Mouse (Mus musculus): ENCODE results near the gene Olfr525. TPM values are rescaled to one million over a fixed set of nuclear protein-coding genes. Genes with fewer than 3 reads are reported as not detected.

Olfr525 gene
- not detected for polyA plus RNA-seq (2015; fragmentation: Illumina TruSeq; extraction: RNeasy Lipid Tissue Mini Kit (QIAGEN cat#74804); ENCODE audit: low read depth, low replicate concordance)

DNA sequence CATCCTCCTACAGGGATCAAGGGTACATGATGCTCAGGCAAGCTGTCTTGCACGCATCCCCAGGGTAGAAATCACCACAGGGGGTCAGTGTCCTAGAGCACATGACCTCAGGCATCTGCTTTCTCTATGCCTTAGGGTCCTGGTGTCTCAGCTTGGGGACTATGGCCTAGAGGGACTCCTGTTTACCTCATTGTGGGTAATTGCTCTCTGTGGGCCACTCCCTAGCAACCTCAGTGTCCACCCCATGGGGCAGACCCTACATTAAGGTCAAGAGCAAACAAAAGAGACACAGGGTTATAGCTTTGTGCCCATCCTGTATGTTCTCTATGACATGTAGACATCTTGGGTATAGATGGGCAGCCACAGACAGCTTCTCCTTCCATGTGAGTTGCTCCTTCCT lies at the start of gene Olfr525:
TSS of gene Olfr525 (plus strand) at position 301 of the 400 bp plus-strand sequence.

DNA sequence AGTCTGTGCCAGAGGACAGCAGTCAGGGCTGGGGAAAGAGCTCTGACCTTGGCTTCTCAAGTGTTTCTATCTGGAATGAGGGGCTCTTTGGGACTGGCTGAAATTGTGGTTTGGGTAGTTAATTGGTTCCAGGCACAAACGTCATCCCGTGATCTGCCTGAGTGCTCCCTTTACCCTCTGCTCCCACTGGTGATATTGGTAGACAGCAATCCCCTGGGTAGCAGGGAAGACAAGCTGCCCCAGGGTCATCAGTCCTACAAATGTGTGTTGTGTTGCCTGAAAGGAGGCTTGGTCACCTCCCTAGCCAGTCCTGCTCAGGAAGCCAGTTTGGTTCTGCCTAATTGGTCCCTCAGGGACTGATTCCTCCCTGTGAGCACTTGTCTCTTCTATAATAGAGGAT lies 13.1 kb downstream of the Olfr525 start, which contains the start of gene Olfr527:
TSS of gene Olfr527 (plus strand) at position 301 of the 400 bp plus-strand sequence.

DNA sequence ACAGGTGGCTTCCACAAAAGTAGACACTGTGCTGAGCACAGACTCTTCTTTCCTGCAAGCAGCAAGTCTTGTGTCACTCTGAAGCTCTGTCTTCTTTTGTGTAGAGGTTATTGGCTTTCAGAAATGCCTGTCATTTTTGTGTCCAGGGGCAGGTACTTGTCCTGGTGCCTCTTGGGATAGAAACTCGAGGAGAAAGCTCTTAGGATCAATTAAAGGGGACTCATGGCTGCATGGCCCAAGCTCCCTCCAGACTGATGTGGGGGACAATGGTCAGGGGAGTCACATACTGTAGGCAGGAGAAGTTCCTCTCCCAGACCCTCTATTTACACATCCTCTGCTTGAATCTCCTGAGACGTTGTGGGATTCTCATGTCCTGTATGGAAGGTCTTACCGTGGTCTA lies 40.9 kb downstream of the Olfr525 start, which contains the start of gene Olfr60:
TSS of gene Olfr60 (minus strand) at position 101 of the 400 bp plus-strand sequence.

DNA sequence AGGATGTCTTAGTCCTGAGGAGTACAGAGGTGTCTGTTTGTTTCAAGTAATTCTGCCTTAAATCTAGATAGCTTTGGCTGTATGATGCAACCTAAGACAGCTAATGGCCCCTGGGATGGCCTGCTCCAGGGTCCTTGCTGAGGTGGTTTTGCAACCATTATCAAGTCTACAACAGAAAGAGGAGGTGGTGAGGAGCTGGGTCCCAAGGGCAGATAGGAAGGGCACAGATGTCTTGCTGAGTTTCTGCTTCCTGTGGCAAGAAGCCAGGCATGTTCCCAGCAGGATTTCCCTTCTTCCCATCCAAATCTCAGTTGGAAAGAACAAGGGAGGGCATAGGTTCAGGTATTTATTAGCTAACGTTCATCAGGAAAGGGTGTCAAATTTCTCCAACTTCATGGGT lies 55.6 kb downstream of the Olfr525 start, which contains the start of gene Olfr530:
TSS of gene Olfr530 (minus strand) at position 101 of the 400 bp plus-strand sequence.

Other genes with a start within 250 kb of the Olfr525 start
- gene Caly, start 238.3 kb upstream of the Olfr525 start, polyA plus RNA-seq (2015; fragmentation: Illumina TruSeq; extraction: RNeasy Lipid Tissue Mini Kit (QIAGEN cat#74804); ENCODE audit: low read depth, low replicate concordance): 302 TPM
- gene Prap1, start 227.5 kb upstream of the Olfr525 start, polyA plus RNA-seq (2015; fragmentation: Illumina TruSeq; extraction: RNeasy Lipid Tissue Mini Kit (QIAGEN cat#74804); ENCODE audit: low read depth, low replicate concordance): not detected
- 83.3 TPM for gene Fuom, start 218.4 kb upstream of the Olfr525 start, polyA plus RNA-seq (2015; fragmentation: Illumina TruSeq; extraction: RNeasy Lipid Tissue Mini Kit (QIAGEN cat#74804); ENCODE audit: low read depth, low replicate concordance)
- 7.1 TPM for gene Paox, start 205.1 kb upstream of the Olfr525 start, polyA plus RNA-seq (2015; fragmentation: Illumina TruSeq; extraction: RNeasy Lipid Tissue Mini Kit (QIAGEN cat#74804); ENCODE audit: low read depth, low replicate concordance)
- 90.6 TPM for gene Echs1, start 204.4 kb upstream of the Olfr525 start, polyA plus RNA-seq (2015; fragmentation: Illumina TruSeq; extraction: RNeasy Lipid Tissue Mini Kit (QIAGEN cat#74804); ENCODE audit: low read depth, low replicate concordance)
- 28.6 TPM for gene Mtg1, start 183.3 kb upstream of the Olfr525 start, polyA plus RNA-seq (2015; fragmentation: Illumina TruSeq; extraction: RNeasy Lipid Tissue Mini Kit (QIAGEN cat#74804); ENCODE audit: low read depth, low replicate concordance)
- 96.6 TPM for gene Sprn, start 166.0 kb upstream of the Olfr525 start, polyA plus RNA-seq (2015; fragmentation: Illumina TruSeq; extraction: RNeasy Lipid Tissue Mini Kit (QIAGEN cat#74804); ENCODE audit: low read depth, low replicate concordance)
- gene Olfr522, start 156.1 kb upstream of the Olfr525 start, polyA plus RNA-seq (2015; fragmentation: Illumina TruSeq; extraction: RNeasy Lipid Tissue Mini Kit (QIAGEN cat#74804); ENCODE audit: low read depth, low replicate concordance): not detected
- not detected for gene Olfr523, start 147.6 kb upstream of the Olfr525 start, polyA plus RNA-seq (2015; fragmentation: Illumina TruSeq; extraction: RNeasy Lipid Tissue Mini Kit (QIAGEN cat#74804); ENCODE audit: low read depth, low replicate concordance)
- not detected for gene Olfr524, start 114.9 kb upstream of the Olfr525 start, polyA plus RNA-seq (2015; fragmentation: Illumina TruSeq; extraction: RNeasy Lipid Tissue Mini Kit (QIAGEN cat#74804); ENCODE audit: low read depth, low replicate concordance)
- not detected for gene Cd163l1, start 102.6 kb upstream of the Olfr525 start, polyA plus RNA-seq (2015; fragmentation: Illumina TruSeq; extraction: RNeasy Lipid Tissue Mini Kit (QIAGEN cat#74804); ENCODE audit: low read depth, low replicate concordance)
- gene 5830411N06Rik, start 73.6 kb upstream of the Olfr525 start, polyA plus RNA-seq (2015; fragmentation: Illumina TruSeq; extraction: RNeasy Lipid Tissue Mini Kit (QIAGEN cat#74804); ENCODE audit: low read depth, low replicate concordance): not detected
- gene Olfr527, start 13.2 kb downstream of the Olfr525 start, polyA plus RNA-seq (2015; fragmentation: Illumina TruSeq; extraction: RNeasy Lipid Tissue Mini Kit (QIAGEN cat#74804); ENCODE audit: low read depth, low replicate concordance): not detected
- gene Olfr60, start 40.8 kb downstream of the Olfr525 start, polyA plus RNA-seq (2015; fragmentation: Illumina TruSeq; extraction: RNeasy Lipid Tissue Mini Kit (QIAGEN cat#74804); ENCODE audit: low read depth, low replicate concordance): not detected
- not detected for gene Olfr530, start 55.5 kb downstream of the Olfr525 start, polyA plus RNA-seq (2015; fragmentation: Illumina TruSeq; extraction: RNeasy Lipid Tissue Mini Kit (QIAGEN cat#74804); ENCODE audit: low read depth, low replicate concordance)
- gene Olfr531, start 82.1 kb downstream of the Olfr525 start, polyA plus RNA-seq (2015; fragmentation: Illumina TruSeq; extraction: RNeasy Lipid Tissue Mini Kit (QIAGEN cat#74804); ENCODE audit: low read depth, low replicate concordance): not detected
- not detected for gene Olfr532, start 100.8 kb downstream of the Olfr525 start, polyA plus RNA-seq (2015; fragmentation: Illumina TruSeq; extraction: RNeasy Lipid Tissue Mini Kit (QIAGEN cat#74804); ENCODE audit: low read depth, low replicate concordance)
- gene Olfr533, start 142.5 kb downstream of the Olfr525 start, polyA plus RNA-seq (2015; fragmentation: Illumina TruSeq; extraction: RNeasy Lipid Tissue Mini Kit (QIAGEN cat#74804); ENCODE audit: low read depth, low replicate concordance): not detected
- not detected for gene Olfr535, start 163.4 kb downstream of the Olfr525 start, polyA plus RNA-seq (2015; fragmentation: Illumina TruSeq; extraction: RNeasy Lipid Tissue Mini Kit (QIAGEN cat#74804); ENCODE audit: low read depth, low replicate concordance)
- gene Olfr536, start 186.5 kb downstream of the Olfr525 start, polyA plus RNA-seq (2015; fragmentation: Illumina TruSeq; extraction: RNeasy Lipid Tissue Mini Kit (QIAGEN cat#74804); ENCODE audit: low read depth, low replicate concordance): not detected
- gene Olfr538, start 247.0 kb downstream of the Olfr525 start, polyA plus RNA-seq (2015; fragmentation: Illumina TruSeq; extraction: RNeasy Lipid Tissue Mini Kit (QIAGEN cat#74804); ENCODE audit: low read depth, low replicate concordance): not detected